Mouse (Mus musculus): Measurements from ENCODE around the gene Ifitm2. TPM values are rescaled to one million over a fixed set of nuclear protein-coding genes. Genes with fewer than 3 reads are reported as not detected.

Ifitm2 gene
- polyA plus RNA-seq, 1 experiment = 609 TPM

- TF ChIP-seq USF1 (IDR thresholded peaks at IDR 0.05; ENCODE audit: low read depth) (no peak), FOSL1 (IDR thresholded peaks at IDR 0.05; ENCODE audit: insufficient read depth, low read length, poor library complexity, severe bottlenecking) (no peak), CEBPB (IDR thresholded peaks at IDR 0.05; ENCODE audit: low read depth) (no peak), MAX (IDR thresholded peaks at IDR 0.05) (no peak), MYOG (IDR thresholded peaks at IDR 0.05; ENCODE audit: control insufficient read depth, extremely low read depth, insufficient read length) (no peak), MYOD1 (IDR thresholded peaks at IDR 0.05; ENCODE audit: control insufficient read depth, insufficient read length, low read depth) (no peak), CTCF (IDR thresholded peaks at IDR 0.05; ENCODE audit: control insufficient read depth, insufficient read depth, insufficient read length) (no peak)
- no peak overlapping the region for H3ac ChIP-seq (ENCODE audit: control insufficient read depth, insufficient read length, low read depth)
These were observed 9.5 kb downstream of the Ifitm2 start for GRCm38 (mm10) chr7:140946311-140946710.

GRCm38 (mm10) chr7:140945247-140945646 is 10.5 kb downstream of the Ifitm2 start:
- Histone ChIP-seq H3ac (ENCODE audit: control insufficient read depth, insufficient read length, low read depth) (no peak overlapping the region), H3K79me3 (ENCODE audit: low read depth) (no peaks in the 10 kb centered on the region), H3K4me3 (ENCODE audit: insufficient read depth, poor library complexity, severe bottlenecking) (no peak overlapping the region), H3K79me2 (ENCODE audit: control insufficient read depth, insufficient read depth) (no peaks in the 10 kb centered on the region), H3K36me3 (ENCODE audit: control insufficient read depth, insufficient read depth) (peaks cover 13% of the 10 kb centered on the region), H3K27me3 (ENCODE audit: control insufficient read depth, insufficient read depth, insufficient read length) (no peaks in the 10 kb centered on the region)
- TF ChIP-seq CTCF (IDR thresholded peaks at IDR 0.05; ENCODE audit: control insufficient read depth, insufficient read depth, insufficient read length) = no peak
- TF ChIP-seq MAX (IDR thresholded peaks at IDR 0.05) = no peak
- TF ChIP-seq CEBPB (IDR thresholded peaks at IDR 0.05; ENCODE audit: low read depth) = no peak
- TF ChIP-seq MYOG (IDR thresholded peaks at IDR 0.05; ENCODE audit: control insufficient read depth, extremely low read depth, insufficient read length) = no peak
- no peak for TF ChIP-seq FOSL1 (IDR thresholded peaks at IDR 0.05; ENCODE audit: insufficient read depth, low read length, poor library complexity, severe bottlenecking)
- TF ChIP-seq USF1 (IDR thresholded peaks at IDR 0.05; ENCODE audit: low read depth) = no peak
- no peak for TF ChIP-seq MYOD1 (IDR thresholded peaks at IDR 0.05; ENCODE audit: control insufficient read depth, insufficient read length, low read depth)

More at GRCm38 (mm10) chr7:140946311-140946710, 9.5 kb downstream of the Ifitm2 start:
- no peaks in the 10 kb centered on the region for H3K79me3 ChIP-seq (ENCODE audit: low read depth)
- no peaks in the 10 kb centered on the region for H3K27me3 ChIP-seq (ENCODE audit: control insufficient read depth, insufficient read depth, insufficient read length)
- peaks cover 13% of the 10 kb centered on the region for H3K36me3 ChIP-seq (ENCODE audit: control insufficient read depth, insufficient read depth)
- H3K79me2 ChIP-seq (ENCODE audit: control insufficient read depth, insufficient read depth) = peaks cover 7% of the 10 kb centered on the region
- H3K4me3 ChIP-seq (ENCODE audit: insufficient read depth, poor library complexity, severe bottlenecking) = no peak overlapping the region

GRCm38 (mm10) chr7:140944236-140944635 is 11.6 kb downstream of the Ifitm2 start:
- no peak for TF ChIP-seq USF1 (IDR thresholded peaks at IDR 0.05; ENCODE audit: low read depth)
- no peak for TF ChIP-seq MAX (IDR thresholded peaks at IDR 0.05)
- TF ChIP-seq CTCF (IDR thresholded peaks at IDR 0.05; ENCODE audit: control insufficient read depth, insufficient read depth, insufficient read length) = no peak
- no peak for TF ChIP-seq MYOD1 (IDR thresholded peaks at IDR 0.05; ENCODE audit: control insufficient read depth, insufficient read length, low read depth)
- no peak for TF ChIP-seq MYOG (IDR thresholded peaks at IDR 0.05; ENCODE audit: control insufficient read depth, extremely low read depth, insufficient read length)
- no peak for TF ChIP-seq CEBPB (IDR thresholded peaks at IDR 0.05; ENCODE audit: low read depth)
- no peak for TF ChIP-seq FOSL1 (IDR thresholded peaks at IDR 0.05; ENCODE audit: insufficient read depth, low read length, poor library complexity, severe bottlenecking)
- no peaks in the 10 kb centered on the region for H3K79me2 ChIP-seq (ENCODE audit: control insufficient read depth, insufficient read depth)
- no peak overlapping the region for H3ac ChIP-seq (ENCODE audit: control insufficient read depth, insufficient read length, low read depth)
- peaks cover 11% of the 10 kb centered on the region for H3K36me3 ChIP-seq (ENCODE audit: control insufficient read depth, insufficient read depth)
- H3K4me3 ChIP-seq (ENCODE audit: insufficient read depth, poor library complexity, severe bottlenecking) = no peak overlapping the region
- no peaks in the 10 kb centered on the region for H3K79me3 ChIP-seq (ENCODE audit: low read depth)
- H3K27me3 ChIP-seq (ENCODE audit: control insufficient read depth, insufficient read depth, insufficient read length) = no peaks in the 10 kb centered on the region

GRCm38 (mm10) chr7:140943356-140943755 is 12.4 kb downstream of the Ifitm2 start:
- TF ChIP-seq CTCF (IDR thresholded peaks at IDR 0.05; ENCODE audit: control insufficient read depth, insufficient read depth, insufficient read length) = no peak
- no peak for TF ChIP-seq CEBPB (IDR thresholded peaks at IDR 0.05; ENCODE audit: low read depth)
- TF ChIP-seq MYOG (IDR thresholded peaks at IDR 0.05; ENCODE audit: control insufficient read depth, extremely low read depth, insufficient read length) = no peak
- TF ChIP-seq MAX (IDR thresholded peaks at IDR 0.05) = no peak
- TF ChIP-seq USF1 (IDR thresholded peaks at IDR 0.05; ENCODE audit: low read depth) = no peak
- no peak for TF ChIP-seq FOSL1 (IDR thresholded peaks at IDR 0.05; ENCODE audit: insufficient read depth, low read length, poor library complexity, severe bottlenecking)
- TF ChIP-seq MYOD1 (IDR thresholded peaks at IDR 0.05; ENCODE audit: control insufficient read depth, insufficient read length, low read depth) = no peak
- Histone ChIP-seq H3K79me3 (ENCODE audit: low read depth) (no peaks in the 10 kb centered on the region), H3K4me3 (ENCODE audit: insufficient read depth, poor library complexity, severe bottlenecking) (no peak overlapping the region), H3K79me2 (ENCODE audit: control insufficient read depth, insufficient read depth) (no peaks in the 10 kb centered on the region), H3ac (ENCODE audit: control insufficient read depth, insufficient read length, low read depth) (no peak overlapping the region), H3K27me3 (ENCODE audit: control insufficient read depth, insufficient read depth, insufficient read length) (no peaks in the 10 kb centered on the region), H3K36me3 (ENCODE audit: control insufficient read depth, insufficient read depth) (peaks cover 9% of the 10 kb centered on the region)

- Histone ChIP-seq H3K36me3 (ENCODE audit: control insufficient read depth, insufficient read depth) (peaks cover 9% of the 10 kb centered on the region), H3K4me3 (ENCODE audit: insufficient read depth, poor library complexity, severe bottlenecking) (no peak overlapping the region), H3K27me3 (ENCODE audit: control insufficient read depth, insufficient read depth, insufficient read length) (no peaks in the 10 kb centered on the region), H3ac (ENCODE audit: control insufficient read depth, insufficient read length, low read depth) (no peak overlapping the region), H3K79me3 (ENCODE audit: low read depth) (no peaks in the 10 kb centered on the region), H3K79me2 (ENCODE audit: control insufficient read depth, insufficient read depth) (no peaks in the 10 kb centered on the region)
- TF ChIP-seq USF1 (IDR thresholded peaks at IDR 0.05; ENCODE audit: low read depth) = no peak
- no peak for TF ChIP-seq CTCF (IDR thresholded peaks at IDR 0.05; ENCODE audit: control insufficient read depth, insufficient read depth, insufficient read length)
- no peak for TF ChIP-seq MAX (IDR thresholded peaks at IDR 0.05)
- no peak for TF ChIP-seq MYOG (IDR thresholded peaks at IDR 0.05; ENCODE audit: control insufficient read depth, extremely low read depth, insufficient read length)
- TF ChIP-seq MYOD1 (IDR thresholded peaks at IDR 0.05; ENCODE audit: control insufficient read depth, insufficient read length, low read depth) = no peak
- no peak for TF ChIP-seq FOSL1 (IDR thresholded peaks at IDR 0.05; ENCODE audit: insufficient read depth, low read length, poor library complexity, severe bottlenecking)
- no peak for TF ChIP-seq CEBPB (IDR thresholded peaks at IDR 0.05; ENCODE audit: low read depth)
These were observed 13.0 kb downstream of the Ifitm2 start for GRCm38 (mm10) chr7:140942811-140943210.
